Mouse (Mus musculus) limb, embryonic 13.5 days (tissue): ENCODE results near the gene Slc4a2. TPM values are rescaled to one million over a fixed set of nuclear protein-coding genes. Genes with fewer than 3 reads are reported as not detected.

ENCODE experiments used
- ATAC-seq: fragments of 200-750 bp; cut with Nextera tagmentation; 2 replicates; pipeline ENCODE4 v1.8.0; 2017; ENCODE audit warnings: low read depth, moderate number of reproducible peaks, moderate TSS enrichment; ENCODE audit not compliant: low FRiP score
- H3K27ac ChIP-seq: fragments of 300-500 bp; sonication (generic); 2 replicates; pipeline ENCODE4 v1.5.1; 2015; ENCODE audit warnings: inconsistent platforms, mild to moderate bottlenecking, moderate library complexity
- H3K27me3 ChIP-seq: fragments of 300-500 bp; sonication (generic); 2 replicates; pipeline ENCODE4 v1.6.1; 2015; ENCODE audit warnings: mild to moderate bottlenecking, inconsistent platforms
- H3K36me3 ChIP-seq: fragments of 300-500 bp; sonication (generic); 2 replicates; pipeline ENCODE4 v1.6.1; 2015; ENCODE audit warnings: inconsistent platforms, mild to moderate bottlenecking, moderate library complexity
- H3K4me1 ChIP-seq: fragments of 300-500 bp; sonication (generic); 2 replicates; pipeline ENCODE4 v1.6.1; 2015; ENCODE audit warnings: inconsistent platforms
- H3K4me2 ChIP-seq: fragments of 300-500 bp; sonication (generic); replicated peaks from 2 replicates; pipeline ENCODE4 v1.6.1; 2015; ENCODE audit warnings: inconsistent platforms, mild to moderate bottlenecking, moderate library complexity
- H3K4me3 ChIP-seq: fragments of 300-500 bp; sonication (generic); 2 replicates; pipeline ENCODE4 v1.5.1; 2015; ENCODE audit warnings: moderate library complexity, mild to moderate bottlenecking, inconsistent platforms
- H3K9ac ChIP-seq: fragments of 300-500 bp; sonication (generic); 2 replicates; pipeline ENCODE4 v1.6.1; 2015; ENCODE audit warnings: mild to moderate bottlenecking, inconsistent platforms
- H3K9me3 ChIP-seq: fragments of 300-500 bp; sonication (generic); 2 replicates; pipeline ENCODE4 v1.6.1; 2016; ENCODE audit warnings: inconsistent platforms
- WGBS: fragments of 180-500 bp; shearing (Covaris S2); methylation state at CpG from one replicate; pipeline ENCODE4 v1.1.7; 2015; 5-methylcytosine and 5-hydroxymethylcytosine counted together
- polyA plus RNA-seq: library from polyadenylated mRNA; unstranded; fragments of >200 nt; fragmentation: Nextera tagmentation; extraction: Ambion mirVana; gene quantifications from 2 replicates; pipeline ENCODE4 v1.2.1, GENCODE M21; 2015

Gene Slc4a2
- polyA plus RNA-seq, 1 experiment from 2014 or later: 42.0 TPM

DNA sequence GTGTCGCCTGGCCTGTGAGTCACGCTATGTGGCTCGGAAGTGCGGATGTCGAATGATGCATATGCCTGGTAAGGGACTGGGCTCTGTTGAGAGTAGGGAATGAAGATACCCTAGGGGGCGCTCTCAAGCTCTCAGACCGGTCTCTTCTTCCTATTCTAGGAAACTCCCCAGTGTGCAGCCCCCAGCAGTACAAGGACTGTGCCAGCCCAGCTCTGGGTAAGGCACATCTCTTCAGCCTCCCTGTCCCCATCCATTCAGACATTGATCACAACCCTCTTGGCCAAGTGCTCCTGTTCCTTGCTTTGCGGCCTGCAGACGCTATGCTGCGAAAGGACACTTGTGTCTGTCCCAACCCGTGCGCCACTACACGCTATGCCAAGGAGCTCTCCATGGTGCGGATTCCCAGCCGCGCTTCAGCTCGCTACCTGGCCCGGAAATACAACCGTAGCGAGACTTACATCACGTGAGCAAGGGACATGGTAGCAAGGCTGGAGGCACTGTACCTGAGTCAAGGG lies 7.4 kb upstream of the Slc4a2 start:
- H3K27ac ChIP-seq: no peak overlapping the region
- no peaks in the 10 kb centered on the region for H3K27me3 ChIP-seq
- WGBS: 3% methylated on average over 21 of the region's 21 CpGs
- H3K4me2 ChIP-seq: peak overlapping the region; percentile 31; the same call in 1 of the 2 replicates
- H3K9me3 ChIP-seq: no peaks in the 10 kb centered on the region
- no peak overlapping the region for H3K4me3 ChIP-seq
- 0 out of 2 replicates have a peak, but pooled peaks have one; percentile 24 for ATAC-seq
- H3K9ac ChIP-seq: no peak overlapping the region
- H3K4me1 ChIP-seq: peaks cover 29% of the 10 kb centered on the region
- peaks cover 31% of the 10 kb centered on the region for H3K36me3 ChIP-seq

DNA sequence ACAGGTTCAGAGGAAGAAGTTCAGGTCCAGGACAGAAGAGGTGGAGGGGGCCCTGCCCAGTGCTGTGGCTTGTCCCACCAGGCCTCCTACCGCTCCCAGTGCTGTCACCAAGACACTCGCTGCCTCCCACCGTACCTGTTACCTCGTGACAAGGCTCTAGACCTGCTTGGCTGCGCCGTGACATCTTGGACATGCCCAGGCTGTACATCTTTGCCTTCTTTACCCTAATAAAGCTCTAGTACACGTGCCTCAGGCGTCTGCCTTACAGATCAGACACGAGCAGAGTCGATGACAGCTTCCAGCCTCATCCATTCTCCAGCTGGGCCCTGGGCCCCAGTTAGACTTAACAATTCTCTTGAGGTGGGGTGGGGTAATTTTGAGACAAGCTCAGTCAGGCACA lies 6.0 kb upstream of the Slc4a2 start:
- H3K4me2 ChIP-seq: no peak overlapping the region
- no peak for ATAC-seq
- WGBS: 86% methylated on average over 10 of the region's 10 CpGs

DNA sequence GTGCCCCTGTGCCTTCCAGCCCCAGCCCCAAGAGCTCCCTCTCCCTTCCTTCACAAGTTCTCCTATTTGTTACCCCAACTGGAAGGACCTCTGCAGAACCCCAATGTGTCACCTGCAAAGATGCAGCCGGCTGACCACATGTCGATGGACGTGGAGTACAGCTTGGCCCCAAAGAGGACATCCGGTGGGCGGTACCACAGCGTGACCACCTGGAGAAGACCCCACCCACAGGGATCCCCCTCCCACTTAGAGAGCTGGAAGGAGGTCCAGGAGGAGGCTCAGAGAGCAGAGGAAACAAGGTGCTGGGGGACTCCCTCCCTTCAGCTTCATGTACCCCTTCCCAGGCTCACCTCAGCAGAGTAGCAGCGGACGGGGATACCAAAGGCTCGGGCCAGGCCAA lies 3.3 kb upstream of the Slc4a2 start:
- WGBS: 88% methylated on average over 9 of the region's 9 CpGs
- Histone ChIP-seq H3K9ac (no peak overlapping the region), H3K27ac (no peak overlapping the region), H3K4me2 (no peak overlapping the region), H3K9me3 (no peaks in the 10 kb centered on the region), H3K4me3 (no peak overlapping the region), H3K36me3 (peaks cover 32% of the 10 kb centered on the region), H3K27me3 (no peaks in the 10 kb centered on the region), H3K4me1 (peaks cover 31% of the 10 kb centered on the region)
- ATAC-seq: no peak

More for the DNA sequence above, 6.0 kb upstream of the Slc4a2 start:
- peaks cover 35% of the 10 kb centered on the region for H3K4me1 ChIP-seq
- H3K9me3 ChIP-seq: no peaks in the 10 kb centered on the region
- H3K9ac ChIP-seq: no peak overlapping the region
- no peaks in the 10 kb centered on the region for H3K27me3 ChIP-seq
- no peak overlapping the region for H3K4me3 ChIP-seq
- H3K36me3 ChIP-seq: peaks cover 32% of the 10 kb centered on the region
- H3K27ac ChIP-seq: no peak overlapping the region

DNA sequence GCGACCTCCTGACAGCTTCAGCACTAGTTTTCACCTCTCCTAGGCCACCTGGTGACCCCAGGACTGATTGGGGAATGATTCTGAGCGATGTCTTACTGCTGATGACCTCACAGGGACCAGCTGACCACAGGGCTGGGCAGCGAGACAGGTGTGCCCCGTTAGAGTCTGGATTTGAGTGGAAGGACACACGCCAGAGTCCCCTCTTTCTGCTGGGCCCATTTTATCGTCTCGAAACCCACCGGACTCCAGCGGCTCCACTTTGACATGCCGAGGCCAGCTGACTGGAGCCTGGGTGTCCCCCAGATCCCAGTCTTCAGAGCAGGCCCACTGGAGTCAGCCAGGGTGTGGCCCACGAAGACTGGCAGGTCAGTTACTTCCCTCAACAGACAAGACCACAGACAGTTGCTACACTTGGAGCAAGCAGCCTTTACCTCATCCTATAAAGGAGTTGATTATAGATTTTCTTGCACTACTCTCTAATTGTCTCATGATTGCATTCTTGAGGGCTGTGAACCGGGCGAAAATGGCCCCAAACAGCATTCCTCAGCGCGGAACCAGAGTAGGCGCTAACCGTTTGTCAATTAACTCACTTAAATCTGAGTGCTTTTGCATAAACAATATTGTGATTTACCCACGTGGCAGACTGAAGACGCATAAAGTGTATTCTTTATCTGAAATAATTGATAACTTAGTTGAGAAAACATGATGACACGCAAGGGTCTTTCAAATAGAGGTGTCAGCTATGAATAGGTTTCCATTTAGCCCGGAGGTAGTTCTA lies 556 bp downstream of the Slc4a2 start:
- no peaks in the 10 kb centered on the region for H3K9me3 ChIP-seq
- peaks cover 55% of the 10 kb centered on the region for H3K4me1 ChIP-seq
- 11% methylated on average over 21 of the region's 21 CpGs for WGBS
- peaks cover 27% of the 10 kb centered on the region for H3K36me3 ChIP-seq
- ATAC-seq: peak; percentile 0; the same call in 1 of the 2 replicates
- peak overlapping the region; percentile 95 for H3K4me2 ChIP-seq
- H3K4me3 ChIP-seq: peak overlapping the region; percentile 70
- H3K9ac ChIP-seq: peak overlapping the region; percentile 82
- no peaks in the 10 kb centered on the region for H3K27me3 ChIP-seq
- peak overlapping the region; percentile 91 for H3K27ac ChIP-seq

DNA sequence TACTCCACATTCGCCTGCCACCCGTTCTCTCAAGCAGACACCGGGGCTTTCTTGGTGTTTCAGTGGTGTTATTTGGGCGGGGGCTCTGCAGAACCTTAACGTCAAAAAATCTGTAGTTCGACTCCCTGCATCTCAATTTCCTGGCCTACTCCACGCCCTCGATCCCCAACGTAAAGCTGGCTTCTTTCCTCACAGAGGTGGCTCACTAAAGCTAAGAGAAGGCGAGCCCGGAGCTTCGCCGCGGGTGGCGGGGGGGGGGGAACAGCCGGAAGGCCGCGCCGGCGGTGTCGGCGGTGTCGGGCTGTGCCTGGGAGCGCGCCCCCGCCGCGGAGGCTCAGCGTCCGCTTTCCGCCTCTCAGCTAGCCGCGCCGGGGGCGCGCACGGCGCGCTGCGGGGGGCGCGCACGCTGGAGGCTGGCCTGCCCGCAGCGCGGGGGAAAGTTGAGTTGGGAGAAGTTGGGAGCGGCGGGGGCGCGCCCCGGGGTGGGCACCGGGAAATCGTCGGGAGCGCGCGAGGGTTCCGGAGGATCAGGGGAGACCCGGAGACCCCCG lies 1.3 kb downstream of the Slc4a2 start:
- Histone ChIP-seq H3K9me3 (no peaks in the 10 kb centered on the region), H3K9ac (peak overlapping the region; percentile 82), H3K36me3 (peaks cover 27% of the 10 kb centered on the region), H3K4me2 (peak overlapping the region; percentile 95), H3K27ac (peak overlapping the region; percentile 91), H3K4me1 (peaks cover 55% of the 10 kb centered on the region), H3K27me3 (no peaks in the 10 kb centered on the region), H3K4me3 (peak overlapping the region; percentile 70)
- under 1% methylated on average over 54 of the region's 60 CpGs for WGBS
- ATAC-seq: peak; percentile 35; the same call in 1 of the 2 replicates

DNA sequence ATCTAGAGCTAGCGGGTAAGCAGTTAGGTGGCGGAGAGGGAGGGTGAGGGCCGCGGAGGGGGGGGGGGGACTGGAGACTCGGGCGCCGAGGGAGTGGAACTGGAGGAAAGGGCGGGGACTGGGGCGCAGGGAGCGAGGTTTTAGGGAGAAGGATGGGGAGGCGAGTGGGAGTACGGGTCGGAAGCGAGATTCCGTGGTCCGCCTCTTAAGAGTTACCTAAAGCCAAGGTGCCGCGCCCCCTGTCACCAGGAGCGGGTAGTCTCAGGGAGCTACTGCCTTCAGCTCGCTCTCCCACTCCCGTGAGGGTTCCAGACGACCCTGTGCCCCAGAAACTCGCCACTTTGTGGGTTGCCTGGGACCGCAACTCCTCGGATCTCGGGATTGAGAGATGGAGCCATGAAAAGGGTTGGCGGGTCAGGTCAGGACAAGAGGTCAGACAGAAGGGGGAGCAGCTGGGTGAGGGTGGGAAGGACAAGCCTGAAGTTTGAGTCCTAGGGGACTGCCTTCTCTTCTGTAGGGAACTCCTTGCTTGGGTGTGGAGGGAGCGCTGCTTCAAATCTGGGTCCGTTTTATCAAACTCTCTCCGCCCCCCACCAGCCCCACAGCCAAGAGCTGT lies 1.9 kb downstream of the Slc4a2 start:
- ATAC-seq: peak; percentile 2; the same call in 1 of the 2 replicates
- peaks cover 55% of the 10 kb centered on the region for H3K4me1 ChIP-seq

DNA sequence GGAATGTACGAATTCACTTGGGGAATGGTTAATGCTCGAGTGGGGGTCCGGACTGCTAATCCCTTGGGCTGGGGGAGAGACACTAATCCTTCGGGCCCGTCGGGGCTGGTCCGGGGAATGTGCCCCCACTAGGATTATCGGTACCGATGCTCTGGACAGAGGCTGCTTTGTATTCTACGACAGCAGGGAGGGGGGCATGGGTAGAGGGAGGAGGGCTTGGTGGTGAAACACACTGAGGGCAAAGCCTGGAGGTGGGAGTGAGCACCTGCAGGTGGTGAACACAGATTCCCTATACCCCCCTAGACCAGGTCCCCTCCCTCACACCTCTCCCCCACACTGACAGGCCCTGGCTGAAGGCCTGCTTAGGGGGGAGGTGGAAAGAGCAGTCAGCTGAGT lies 2.4 kb downstream of the Slc4a2 start:
- Histone ChIP-seq H3K36me3 (peaks cover 28% of the 10 kb centered on the region), H3K9me3 (no peaks in the 10 kb centered on the region), H3K27me3 (no peaks in the 10 kb centered on the region), H3K27ac (peak overlapping the region; percentile 91), H3K4me3 (peak overlapping the region; percentile 70), H3K4me2 (peak overlapping the region; percentile 95), H3K4me1 (peaks cover 55% of the 10 kb centered on the region), H3K9ac (peak overlapping the region; percentile 82)
- 0 out of 2 replicates have a peak, but pooled peaks have one; percentile 2 for ATAC-seq
- WGBS: 1% methylated on average over 10 of the region's 10 CpGs

More for the DNA sequence above, 1.9 kb downstream of the Slc4a2 start:
- H3K9me3 ChIP-seq: no peaks in the 10 kb centered on the region
- peaks cover 28% of the 10 kb centered on the region for H3K36me3 ChIP-seq
- H3K4me2 ChIP-seq: peak overlapping the region; percentile 95
- H3K9ac ChIP-seq: peak overlapping the region; percentile 82
- H3K27ac ChIP-seq: peak overlapping the region; percentile 91
- H3K4me3 ChIP-seq: peak overlapping the region; percentile 70
- WGBS: 1% methylated on average over 26 of the region's 30 CpGs
- H3K27me3 ChIP-seq: no peaks in the 10 kb centered on the region

DNA sequence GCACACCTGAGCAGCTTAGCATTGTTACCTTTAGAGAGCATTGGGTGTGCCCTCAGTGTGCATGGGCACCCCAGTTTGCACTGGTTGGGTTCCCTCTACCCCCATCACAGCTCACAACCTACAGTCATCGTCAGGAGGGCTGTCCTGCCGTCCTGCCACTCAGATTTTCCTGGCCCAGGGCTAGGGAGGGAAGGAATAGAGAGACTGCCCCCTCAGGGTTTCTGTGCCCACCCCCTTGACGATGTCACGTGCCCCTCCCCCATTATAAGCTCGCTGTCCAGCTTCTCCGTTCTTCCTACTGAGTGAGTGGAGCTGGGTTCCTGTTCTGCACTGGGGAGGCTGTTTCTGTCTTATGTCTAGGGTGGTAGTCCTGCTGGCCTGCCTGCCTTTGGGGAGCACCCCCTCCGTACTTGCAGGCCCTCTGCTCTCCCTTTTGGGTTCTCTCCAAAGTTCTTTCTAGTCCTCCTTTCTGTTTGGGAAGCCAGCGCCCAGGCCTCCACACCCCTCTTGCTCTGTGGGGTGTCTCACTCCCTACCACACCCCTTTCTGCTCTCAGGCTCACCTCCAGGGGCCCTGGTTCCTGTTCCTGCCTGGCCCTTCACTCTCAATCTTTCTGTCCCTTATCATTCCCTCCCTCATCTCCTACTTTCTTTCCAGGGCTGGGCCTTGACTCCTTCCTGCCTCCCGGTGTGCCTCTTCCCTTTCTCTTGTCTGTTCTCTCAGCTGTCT lies 3.1 kb downstream of the Slc4a2 start:
- H3K36me3 ChIP-seq: peaks cover 30% of the 10 kb centered on the region
- H3K9ac ChIP-seq: peak overlapping the region; percentile 82
- peaks cover 55% of the 10 kb centered on the region for H3K4me1 ChIP-seq
- H3K4me2 ChIP-seq: peak overlapping the region; percentile 95
- WGBS: 13% methylated on average over 9 of the region's 9 CpGs
- H3K9me3 ChIP-seq: no peaks in the 10 kb centered on the region
- no peak for ATAC-seq
- peak overlapping the region; percentile 91; the same call in 1 of the 2 replicates for H3K27ac ChIP-seq
- H3K4me3 ChIP-seq: peak overlapping the region; percentile 70
- no peaks in the 10 kb centered on the region for H3K27me3 ChIP-seq

DNA sequence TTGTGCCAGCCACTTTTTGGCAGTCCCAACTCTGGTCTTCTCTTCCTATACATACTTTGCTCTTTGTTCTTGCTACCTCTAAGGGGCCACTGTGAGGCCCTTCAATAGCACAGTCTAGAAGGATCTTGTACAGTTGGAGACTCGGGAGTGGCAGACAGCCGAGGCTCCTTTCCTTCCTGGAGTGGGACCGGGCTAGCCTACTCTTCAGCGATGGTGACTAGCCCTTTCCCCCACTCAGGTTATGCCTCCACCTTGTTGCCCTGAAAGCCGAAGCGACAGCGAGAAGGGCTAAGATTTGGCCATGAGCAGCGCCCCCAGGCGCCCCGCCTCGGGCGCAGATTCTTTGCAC lies 3.6 kb downstream of the Slc4a2 start:
- WGBS: 7% methylated on average over 12 of the region's 12 CpGs
- peak overlapping the region; percentile 95 for H3K4me2 ChIP-seq
- peaks cover 36% of the 10 kb centered on the region for H3K36me3 ChIP-seq
- peaks cover 52% of the 10 kb centered on the region for H3K4me1 ChIP-seq
- H3K9me3 ChIP-seq: no peaks in the 10 kb centered on the region
- peak overlapping the region; percentile 82 for H3K9ac ChIP-seq
- peak overlapping the region; percentile 70 for H3K4me3 ChIP-seq
- no peak for ATAC-seq
- no peaks in the 10 kb centered on the region for H3K27me3 ChIP-seq
- no peak overlapping the region; the same call in 1 of the 2 replicates for H3K27ac ChIP-seq

DNA sequence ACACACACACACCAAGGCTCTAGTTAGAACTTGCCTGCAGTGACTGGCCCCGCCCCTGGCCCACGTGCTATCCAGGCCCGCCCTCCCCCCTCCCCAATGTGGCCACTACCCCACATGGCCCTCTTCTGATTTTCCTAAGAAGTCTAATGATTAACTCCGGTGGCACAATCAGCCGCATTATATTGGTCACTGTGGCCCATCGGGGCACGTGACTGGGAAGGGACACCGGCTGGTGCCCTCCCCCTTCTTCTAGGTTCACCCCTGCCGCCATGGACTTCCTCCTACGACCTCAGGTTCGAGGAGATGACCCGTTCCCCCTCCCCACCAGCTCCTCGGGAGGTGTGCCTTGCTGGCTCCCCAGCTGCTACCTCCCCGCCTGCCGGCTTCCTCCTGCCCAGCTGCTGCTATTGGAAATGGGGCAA lies 4.4 kb downstream of the Slc4a2 start:
- 2% methylated on average over 14 of the region's 15 CpGs for WGBS
- H3K4me1 ChIP-seq: peaks cover 45% of the 10 kb centered on the region
- peak overlapping the region; percentile 95 for H3K4me2 ChIP-seq
- H3K27me3 ChIP-seq: no peaks in the 10 kb centered on the region
- H3K36me3 ChIP-seq: peaks cover 43% of the 10 kb centered on the region
- H3K9me3 ChIP-seq: no peaks in the 10 kb centered on the region
- ATAC-seq: no peak
- peak overlapping the region; percentile 50 for H3K9ac ChIP-seq
- peak overlapping the region; percentile 23 for H3K4me3 ChIP-seq
- peak overlapping the region; percentile 28; the same call in 1 of the 2 replicates for H3K27ac ChIP-seq

DNA sequence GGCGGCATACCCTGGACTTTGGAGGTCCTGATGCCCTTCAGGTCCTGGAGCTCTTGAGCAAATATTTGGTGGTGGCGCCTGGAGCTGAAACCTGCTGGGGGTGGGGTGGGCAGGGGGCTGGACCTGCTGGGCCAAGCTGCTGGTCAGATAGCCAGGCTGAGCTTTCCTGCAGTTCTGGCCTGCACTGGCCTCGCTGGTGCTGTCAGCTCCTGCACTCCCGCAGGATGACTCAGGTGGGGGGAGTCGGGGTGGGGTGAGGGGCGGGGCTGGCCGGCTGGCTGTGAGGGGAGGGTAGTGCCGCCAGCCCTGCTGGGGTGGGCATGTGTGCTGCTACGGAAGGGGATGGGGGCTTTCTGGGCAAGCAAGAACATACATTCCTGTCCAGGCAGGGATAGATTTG lies 5.0 kb downstream of the Slc4a2 start:
- H3K4me2 ChIP-seq: peak overlapping the region; percentile 95
- ATAC-seq: no peak
- H3K27me3 ChIP-seq: no peaks in the 10 kb centered on the region
- H3K27ac ChIP-seq: no peak overlapping the region
- H3K9ac ChIP-seq: peak overlapping the region; percentile 50
- H3K4me1 ChIP-seq: peaks cover 45% of the 10 kb centered on the region
- H3K36me3 ChIP-seq: peaks cover 49% of the 10 kb centered on the region
- WGBS: 11% methylated on average over 9 of the region's 9 CpGs
- H3K9me3 ChIP-seq: no peaks in the 10 kb centered on the region
- H3K4me3 ChIP-seq: peak overlapping the region; percentile 23
